Mouse (Mus musculus): ENCODE measurements at regions not wholly inside any gene's neighbourhood (a gene's known extent, or its start where the extent isn't known, plus 50 kb on each side); places are given as distances from the start of the nearest gene placed in this dataset.

DNA sequence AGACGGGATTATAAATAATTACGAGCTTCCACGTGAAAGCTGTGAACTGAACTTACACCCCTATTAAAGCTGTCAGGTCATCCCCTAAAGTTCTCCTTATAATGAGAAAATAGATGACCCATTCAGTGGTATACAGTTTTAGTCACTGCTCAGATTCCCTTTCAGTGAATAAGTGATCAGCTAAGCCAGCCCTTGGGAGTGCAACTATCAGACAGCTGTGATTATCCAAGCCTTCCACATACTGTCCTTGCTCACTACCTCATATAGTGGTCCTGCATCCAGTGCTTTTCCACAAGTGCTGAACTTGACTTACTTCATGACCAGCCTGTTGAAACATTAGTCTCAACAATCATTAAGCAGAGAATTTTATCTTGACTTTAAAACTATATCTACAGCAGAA lies 131.2 kb upstream of the Tle1 start:
- CTCF ChIA-PET = no interaction called here

- CTCF ChIA-PET = interaction anchor here (0.7 kb wide), 1 partner anchor 1591 kb away, joined by 4 read pairs; no protein-coding TSS in a partner anchor
Observed at GRCm38 (mm10) chr4:72329026-72329390, 128.3 kb upstream of the Tle1 start.

DNA sequence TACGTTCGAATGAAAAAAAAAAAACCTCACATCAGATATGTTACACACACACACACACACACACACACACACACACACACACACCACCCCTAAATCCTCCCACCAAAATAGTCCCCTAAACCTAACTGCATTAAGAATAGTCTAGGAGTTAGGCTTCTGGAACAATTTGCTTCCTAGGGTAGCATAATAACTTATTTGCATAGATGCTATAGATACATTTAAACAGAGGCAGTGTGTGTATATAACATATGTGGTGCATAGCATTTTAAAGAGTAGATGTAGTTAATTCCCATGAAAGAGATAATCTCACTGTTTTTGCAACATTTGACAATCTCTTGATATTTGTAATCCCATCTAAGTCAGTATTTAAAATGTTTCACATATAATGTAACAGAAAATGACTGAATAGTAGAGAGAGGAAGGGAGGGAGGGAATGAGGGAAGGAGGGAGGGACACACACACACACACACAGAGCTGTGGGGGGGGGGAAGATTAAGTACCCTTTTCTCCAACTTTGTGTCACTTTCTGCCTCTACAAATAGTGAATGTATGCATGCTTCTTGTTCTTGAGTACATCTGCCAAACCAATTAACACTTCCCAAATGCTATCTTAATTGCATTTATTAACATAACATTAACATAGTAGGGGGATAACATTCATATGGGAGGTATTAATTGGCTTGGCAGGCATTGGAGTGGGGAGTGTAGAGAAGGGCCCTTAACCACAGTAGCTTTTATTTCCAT lies 127.7 kb upstream of the Tle1 start:
- CTCF ChIA-PET = no interaction called here

DNA sequence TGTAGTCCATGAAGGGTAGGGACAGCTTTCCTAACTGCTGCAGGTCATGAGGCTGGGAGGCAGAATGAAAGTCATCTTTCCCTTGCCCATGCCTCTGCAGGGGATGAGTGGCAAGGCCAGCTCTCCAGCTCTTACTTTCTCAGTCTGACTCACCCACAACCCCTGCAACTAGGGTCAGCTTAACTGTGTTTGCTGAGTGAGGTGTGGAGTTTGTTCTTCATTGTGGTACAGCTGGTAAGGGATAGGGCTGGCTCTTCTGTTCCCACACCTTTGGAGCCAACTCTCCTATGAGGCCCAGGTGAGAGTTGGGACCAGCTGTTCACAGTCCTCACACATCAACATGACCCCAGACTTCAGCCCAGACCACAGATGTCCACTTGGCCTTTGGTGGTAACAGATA lies 124.2 kb upstream of the Tle1 start:
- CTCF ChIA-PET = no interaction called here

DNA sequence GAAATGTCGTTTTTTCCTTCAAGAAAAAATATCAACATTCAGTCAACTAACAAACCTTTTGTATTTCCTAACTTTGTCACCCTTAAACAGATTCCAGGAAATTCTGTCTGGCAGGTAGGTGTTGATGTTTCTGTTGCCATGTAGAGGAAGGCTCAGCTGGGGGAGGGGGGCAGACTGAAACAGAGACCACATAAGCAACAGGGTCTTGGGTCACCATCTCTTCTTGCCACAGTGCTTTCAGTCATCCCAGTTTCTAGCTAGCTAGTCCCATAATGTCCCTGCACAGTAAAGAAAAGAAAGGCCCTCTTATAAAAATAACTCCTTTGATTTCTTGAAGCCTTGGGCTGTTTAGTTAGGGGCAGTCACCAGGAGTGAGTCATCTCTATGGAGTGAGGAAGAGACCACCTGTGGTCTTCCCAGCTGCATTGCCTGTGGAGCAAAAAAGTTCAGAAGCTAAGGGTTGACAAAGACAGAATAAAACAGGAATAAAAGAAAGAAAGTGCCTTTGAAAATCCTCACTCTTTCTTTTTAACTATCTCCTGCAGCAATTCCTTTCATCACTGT lies 84.5 kb upstream of the Tle1 start:
- CTCF ChIA-PET = no interaction called here

GRCm38 (mm10) chr4:72250531-72250930 lies 49.8 kb upstream of the Tle1 start:
- CTCF ChIA-PET = no interaction called here
